Mouse (Mus musculus) kidney, postnatal 4 days (tissue): Measurements from ENCODE around the gene Vmn1r55.
"Not testable (repeated sequence)": the region's sequence is repeated elsewhere in the genome, so short reads cannot be mapped to it uniquely, and the experiment has no call there.

Experiments
- DNase-seq, 2 experiments: peaks; one replicate each; pipeline ENCODE4 v3.0.0; 2021; ENCODE audit warnings: mixed read lengths in 2 of 2

Gene Vmn1r55

DNA sequence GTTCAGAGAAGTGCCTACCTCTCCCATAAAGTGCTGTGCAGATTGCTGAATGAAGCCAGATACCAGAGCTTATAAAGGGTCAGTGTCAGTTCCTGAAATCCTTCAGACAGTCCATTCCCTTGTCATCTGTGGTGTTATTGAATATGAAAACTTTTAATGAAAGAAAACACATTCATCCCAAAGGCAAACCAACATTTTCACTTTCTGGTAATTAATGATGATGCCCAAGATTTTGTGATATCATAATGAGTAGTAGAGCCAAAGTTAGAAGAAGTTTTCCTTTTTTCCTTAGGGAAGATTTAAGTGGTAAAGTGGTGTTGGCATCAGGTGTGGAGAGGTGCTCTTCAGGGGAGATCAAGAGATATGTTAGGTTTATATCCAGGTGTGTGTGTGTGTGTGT is at the start of gene Vmn1r55:
Gene Vmn1r55 (minus strand): TSS at position 101 of the 400 bp plus-strand sequence.
- DNase-seq, result not testable (repeated sequence)

DNA sequence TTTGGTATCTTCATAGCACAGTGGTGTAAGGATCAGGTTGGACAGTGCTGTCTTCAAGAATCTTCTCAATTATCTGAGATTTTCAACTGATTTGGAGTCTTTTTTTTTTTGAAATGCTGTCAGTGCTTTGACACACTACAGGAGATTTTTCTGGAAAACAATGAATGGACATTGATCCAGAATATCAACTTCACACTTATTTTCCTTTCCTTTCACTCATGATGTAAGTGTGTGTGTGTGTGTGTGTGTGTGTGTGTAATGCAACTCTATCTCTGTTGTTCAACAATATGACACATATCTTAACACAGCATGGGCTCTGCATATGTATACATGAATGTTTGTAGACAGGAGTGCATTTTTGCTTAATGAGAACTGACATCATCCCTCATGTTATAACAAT is 47.2 kb upstream of the Vmn1r55 start, which contains the start of gene Vmn1r56:
Gene Vmn1r56 (minus strand): TSS at position 101 of the 400 bp plus-strand sequence.
- not testable (repeated sequence) for DNase-seq

DNA sequence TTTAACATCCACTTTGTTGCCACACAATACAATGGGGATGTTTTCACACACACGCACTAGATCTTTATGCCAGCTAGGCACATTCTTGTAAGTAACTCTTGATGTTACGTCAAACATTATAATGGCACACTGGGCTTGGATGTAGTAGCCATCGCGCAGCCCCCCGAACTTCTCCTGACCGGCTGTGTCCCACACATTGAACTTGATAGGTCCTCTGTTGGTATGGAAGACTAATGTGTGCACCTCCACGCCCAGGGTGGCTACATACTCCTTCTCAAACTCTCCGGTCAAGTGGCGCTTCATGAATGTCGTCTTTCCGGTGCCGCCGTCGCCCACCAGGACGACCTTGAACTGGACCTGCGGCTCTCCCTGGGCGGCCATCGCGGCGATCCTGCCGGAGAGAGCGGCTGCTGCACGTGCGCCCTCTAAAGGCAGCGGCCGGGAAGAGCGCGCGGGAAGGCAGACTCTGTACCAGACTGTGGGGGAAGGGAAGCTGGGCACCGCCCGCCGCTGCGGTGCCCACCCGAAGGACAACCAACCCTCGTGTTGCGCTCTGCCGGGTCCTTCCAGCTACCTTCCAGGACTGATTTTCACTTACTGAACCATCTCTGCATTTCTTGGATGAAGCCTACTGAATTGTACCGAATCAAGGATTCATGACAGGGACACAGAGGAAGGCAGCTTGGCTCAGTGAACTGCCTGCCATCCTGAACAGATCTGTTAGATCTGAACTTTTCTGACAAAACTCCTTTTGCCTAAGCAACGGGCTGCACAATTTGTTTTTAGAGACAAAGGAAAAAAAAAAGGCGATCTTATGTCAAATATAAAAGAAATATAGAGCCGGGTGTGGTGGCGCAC is 23.7 kb downstream of the Vmn1r55 start, which contains the start of gene Rasl2-9:
Gene Rasl2-9 (minus strand): TSS at position 402 of the 858 bp plus-strand sequence.
- DNase-seq, result peak; percentile 85 to 89

DNA sequence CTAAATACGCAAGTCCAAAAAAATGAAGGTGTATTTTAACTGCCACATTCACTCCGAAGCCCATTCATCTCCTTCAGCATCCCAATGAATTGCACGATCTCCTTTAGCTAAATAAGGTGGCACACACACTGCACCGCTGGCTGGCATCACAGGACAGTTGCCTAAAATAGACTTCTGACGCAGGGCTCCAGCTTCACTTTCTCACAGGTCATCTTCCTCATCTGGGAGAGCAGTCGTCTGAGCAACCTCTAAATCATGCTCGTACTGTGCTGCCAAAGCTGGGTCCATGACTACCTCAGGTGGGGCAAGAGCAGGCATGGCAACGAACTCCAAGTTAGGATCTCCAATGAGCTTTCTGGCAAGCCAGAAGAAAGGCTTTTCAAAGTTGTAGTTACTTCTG is 24.4 kb downstream of the Vmn1r55 start:
- no peak for DNase-seq

DNA sequence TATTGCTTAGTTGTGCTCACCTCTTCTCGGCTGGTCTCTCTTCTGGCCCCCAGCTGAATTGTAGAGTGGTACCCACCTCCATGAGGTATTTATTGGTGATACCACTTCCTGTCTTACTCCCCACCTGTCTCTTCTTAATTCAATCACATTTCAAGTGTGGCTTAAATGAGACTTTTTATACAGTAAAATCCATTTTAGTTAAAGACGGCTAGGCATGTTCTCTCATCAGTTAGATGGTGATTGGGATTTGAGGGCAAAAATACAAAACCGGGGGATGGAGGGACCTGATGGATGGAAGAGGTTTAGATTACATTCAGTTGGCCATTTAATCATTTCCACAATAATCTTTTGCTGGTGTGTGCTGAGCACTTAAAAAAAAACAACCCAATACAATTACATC is 32.6 kb downstream of the Vmn1r55 start, which contains the start of gene Rfpl4:
Gene Rfpl4 (minus strand): TSS at position 101 of the 400 bp plus-strand sequence.
- DNase-seq, result no peak

DNA sequence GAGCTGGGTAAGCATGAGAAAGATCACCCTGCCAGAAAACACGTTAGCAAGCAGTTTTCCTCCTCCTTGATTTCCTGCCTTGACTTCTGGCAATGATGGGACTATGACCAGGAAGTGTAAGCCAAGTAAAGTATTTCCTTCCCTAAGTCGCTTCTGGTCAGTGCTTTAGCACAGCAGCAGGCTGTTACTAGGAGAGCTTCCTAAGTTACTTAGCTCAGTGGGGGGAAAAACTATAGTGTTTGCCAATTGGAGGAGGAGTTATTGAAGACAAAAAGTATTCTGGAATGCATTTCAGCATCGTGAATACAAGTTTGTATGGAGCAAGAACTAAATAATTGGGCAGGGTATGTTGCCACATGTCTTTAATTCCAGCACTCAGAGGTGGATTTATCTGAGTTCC is 36.8 kb downstream of the Vmn1r55 start:
- DNase-seq, result no peak

DNA sequence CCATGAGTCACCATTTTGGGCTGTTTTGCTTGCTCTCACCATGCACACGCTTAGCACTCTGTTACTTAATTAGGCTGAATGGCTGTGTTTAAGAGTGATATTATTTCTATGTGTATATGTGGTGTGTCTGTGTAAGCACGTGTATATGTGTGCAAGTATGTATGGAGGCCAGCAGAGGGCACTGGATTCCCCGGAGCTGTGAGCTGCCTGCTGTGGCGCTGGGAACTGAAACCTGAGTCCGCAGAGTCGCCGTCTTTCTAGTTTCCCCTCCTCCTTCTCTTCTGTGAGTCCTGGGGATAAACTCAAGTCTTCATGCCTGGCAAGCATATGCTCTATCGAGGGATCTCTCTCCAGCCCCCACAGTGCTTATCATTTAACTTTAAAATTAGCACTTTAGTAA is 40.2 kb downstream of the Vmn1r55 start:
- no peak for DNase-seq

DNA sequence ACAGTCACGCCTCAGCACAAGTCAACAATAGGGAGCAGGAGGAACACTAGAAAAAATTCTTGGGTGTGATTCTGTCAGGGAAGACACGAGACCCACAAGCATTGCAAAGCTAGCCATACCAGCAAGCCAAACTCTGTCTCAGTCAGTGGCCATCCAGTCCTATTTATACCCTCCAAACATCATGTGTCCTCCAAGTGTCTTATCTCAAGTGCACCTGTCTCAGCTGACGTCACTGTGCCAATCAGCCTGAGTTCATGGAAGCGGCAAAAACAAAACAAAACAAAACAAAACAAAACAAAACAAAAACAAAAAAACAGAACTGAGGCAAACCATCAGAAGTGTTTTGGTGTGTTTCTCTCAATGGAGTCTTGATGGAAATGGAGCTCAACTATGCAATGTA is 41.2 kb downstream of the Vmn1r55 start:
- DNase-seq, result no peak

DNA sequence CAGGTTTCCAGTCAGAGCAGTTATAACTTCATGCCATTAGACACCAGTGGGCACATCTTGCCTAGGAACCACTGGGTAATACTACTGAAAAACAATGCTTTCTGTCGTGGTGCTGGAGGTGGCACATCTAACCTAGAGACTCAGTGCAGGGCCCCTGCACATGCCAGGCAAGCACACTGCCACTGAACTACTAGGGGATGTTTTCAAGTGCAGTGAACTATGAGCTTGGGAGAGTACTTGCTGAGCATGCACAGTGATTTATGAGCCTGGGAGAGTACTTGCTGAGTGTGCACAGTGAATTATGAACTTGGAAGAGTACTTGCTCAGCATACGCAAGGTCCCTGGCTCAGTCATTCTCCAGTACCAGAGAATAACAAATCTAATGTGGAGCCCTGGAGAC is 46.9 kb downstream of the Vmn1r55 start:
- no peak for DNase-seq

DNA sequence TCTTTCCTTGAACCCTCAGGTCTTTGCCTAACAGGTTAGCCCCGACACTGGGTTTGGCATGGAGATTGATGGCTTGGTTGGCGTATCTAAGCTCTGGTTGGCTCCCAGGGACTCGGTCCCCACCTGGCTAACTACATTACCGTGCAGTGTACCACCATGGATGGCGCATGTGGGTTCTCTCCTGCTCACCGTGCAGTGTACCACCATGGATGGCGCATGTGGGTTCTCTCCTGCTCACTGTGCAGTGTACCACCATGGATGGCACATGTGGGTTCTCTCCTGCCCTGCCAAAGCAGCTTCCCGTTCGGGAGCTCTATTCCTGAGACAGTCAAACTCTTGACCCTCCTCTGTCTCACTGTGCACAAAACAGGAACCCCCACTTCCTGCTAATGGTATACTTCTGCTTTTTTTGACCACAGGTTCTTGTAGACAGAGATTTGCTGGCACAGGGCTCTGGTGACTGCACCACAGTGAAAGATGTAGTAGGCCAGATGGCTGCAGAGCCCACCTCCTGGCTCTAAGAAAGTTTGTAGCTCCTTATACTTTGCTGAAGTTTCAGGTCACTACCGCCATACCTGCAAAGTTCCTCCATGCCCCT is 48.3 kb downstream of the Vmn1r55 start:
- DNase-seq, result no peak

DNA sequence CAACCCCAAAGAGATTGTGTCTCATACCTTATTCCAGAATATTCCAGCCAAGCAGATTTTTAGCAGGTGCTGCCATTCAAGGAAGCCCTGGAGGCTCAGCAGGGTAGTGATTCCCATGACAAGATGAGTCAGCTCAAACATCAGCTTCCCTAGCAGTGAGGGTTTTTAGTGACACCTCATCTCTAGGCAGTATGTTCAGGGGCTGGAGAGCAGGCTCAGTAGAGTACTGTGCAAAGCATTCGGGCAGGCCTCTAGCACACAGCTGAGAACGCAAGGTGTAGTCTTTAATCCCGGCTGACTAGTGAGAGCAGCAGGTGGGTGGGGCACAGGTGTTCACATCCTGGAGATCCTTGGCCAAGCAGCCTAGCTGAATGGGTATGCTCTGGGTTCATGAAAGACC is 49.7 kb downstream of the Vmn1r55 start:
- DNase-seq, result no peak

DNA sequence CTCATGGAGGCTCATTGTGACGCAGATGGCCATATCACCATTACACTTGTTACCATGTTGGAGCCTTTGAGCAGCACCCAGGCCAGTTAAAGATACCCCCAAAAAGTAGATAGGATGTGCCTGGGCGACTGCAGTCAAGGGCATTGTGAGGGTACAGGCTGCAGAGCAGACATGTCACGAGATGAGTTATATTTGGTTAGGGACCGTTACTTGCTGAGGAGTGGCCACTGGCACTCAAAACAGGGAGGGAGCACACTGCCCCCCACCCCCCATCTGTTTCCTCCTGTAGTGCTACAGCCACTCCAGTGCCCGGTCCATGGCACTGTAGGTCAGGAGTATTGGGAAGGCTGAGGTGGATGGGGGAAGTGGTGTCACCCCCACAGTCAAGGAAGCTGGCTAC is 50.7 kb downstream of the Vmn1r55 start:
- no peak for DNase-seq

DNA sequence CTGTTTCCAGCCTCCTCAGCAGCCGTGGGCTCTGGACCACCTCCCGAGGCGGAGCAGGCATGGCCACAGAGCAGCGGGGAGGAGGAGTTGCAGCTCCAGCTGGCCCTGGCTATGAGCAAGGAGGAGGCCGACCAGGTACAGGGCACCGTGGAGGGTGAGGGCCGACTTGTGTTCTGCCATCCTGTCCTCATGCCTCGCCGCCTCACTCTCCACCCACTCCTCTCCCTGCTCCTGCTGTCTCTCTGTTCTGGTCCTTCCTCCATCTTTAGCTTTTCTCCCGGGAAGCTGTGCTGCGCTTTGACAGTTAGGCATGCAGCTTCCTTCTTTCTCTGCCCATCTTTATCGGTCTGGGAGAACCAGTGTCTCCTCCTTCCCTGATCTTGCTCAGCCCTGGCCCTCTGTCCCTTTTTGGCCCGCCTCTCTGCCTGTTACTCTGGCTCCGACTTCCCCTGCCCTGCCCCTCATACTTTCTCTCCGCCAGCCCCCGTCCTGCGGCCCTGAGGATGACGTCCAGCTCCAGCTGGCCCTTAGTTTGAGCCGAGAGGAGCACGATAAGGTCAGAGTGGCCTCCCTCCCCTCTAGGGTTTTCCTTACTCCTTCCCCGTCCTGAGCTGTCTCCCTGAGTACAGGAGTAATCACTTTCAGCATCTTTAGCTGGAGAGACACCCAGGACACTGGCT is 56.5 kb downstream of the Vmn1r55 start:
- peak; percentile 28 to 38 for DNase-seq

DNA sequence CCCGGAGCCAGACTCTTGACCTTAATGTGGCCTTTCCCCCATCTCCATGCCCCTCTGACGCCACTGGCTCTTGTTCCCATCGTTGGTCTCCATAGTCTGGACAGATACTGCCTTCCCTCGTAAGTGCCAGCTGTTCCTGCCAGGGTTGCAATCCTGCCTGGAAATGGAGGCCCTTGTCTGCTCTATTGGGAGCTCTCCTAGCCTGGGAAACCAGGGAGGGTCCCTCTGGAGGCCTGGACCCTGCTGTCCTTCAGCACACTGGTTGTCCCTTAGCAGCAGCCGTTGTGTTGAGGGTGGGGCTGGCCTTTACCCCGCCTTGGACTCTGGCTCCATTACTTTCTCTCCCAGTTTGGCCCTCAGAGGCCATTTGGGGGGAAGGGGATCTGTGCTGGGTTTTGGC is 57.1 kb downstream of the Vmn1r55 start:
- DNase-seq, result no peak

DNA sequence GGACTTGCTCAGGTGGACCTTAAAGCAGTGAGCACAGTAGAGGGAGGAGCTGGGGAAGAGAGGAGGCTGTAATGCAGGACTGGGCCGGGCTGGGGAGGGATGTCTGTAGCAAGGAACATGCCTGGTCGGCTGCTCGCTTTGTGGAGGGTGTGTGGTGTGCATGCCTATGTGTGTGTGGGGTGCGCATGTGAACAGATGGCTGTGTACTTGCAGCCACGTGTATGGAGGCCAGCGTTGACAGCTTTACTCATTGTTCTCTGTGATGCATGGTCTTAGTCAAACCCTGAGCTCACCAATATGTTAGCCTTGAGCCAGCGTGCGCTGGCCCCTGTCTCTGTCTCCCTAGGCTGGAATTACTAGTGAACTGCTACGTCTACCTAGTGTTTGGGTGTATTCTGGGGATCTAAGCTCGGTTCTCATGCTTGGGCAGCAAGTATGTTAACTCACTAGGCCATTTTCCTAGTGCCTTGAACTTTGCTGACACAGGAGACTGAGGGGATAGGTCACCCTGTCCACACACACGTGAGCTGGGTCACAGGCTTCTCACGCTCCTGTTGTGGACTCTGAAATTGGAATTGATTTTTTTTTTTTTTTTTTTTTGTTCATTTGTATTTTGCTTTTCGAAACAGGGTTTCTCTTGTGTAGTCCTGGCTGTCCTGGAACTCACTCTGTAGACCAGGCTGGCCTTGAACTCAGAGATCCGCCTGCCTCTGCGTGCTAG is 58.3 kb downstream of the Vmn1r55 start:
- DNase-seq, result no peak

DNA sequence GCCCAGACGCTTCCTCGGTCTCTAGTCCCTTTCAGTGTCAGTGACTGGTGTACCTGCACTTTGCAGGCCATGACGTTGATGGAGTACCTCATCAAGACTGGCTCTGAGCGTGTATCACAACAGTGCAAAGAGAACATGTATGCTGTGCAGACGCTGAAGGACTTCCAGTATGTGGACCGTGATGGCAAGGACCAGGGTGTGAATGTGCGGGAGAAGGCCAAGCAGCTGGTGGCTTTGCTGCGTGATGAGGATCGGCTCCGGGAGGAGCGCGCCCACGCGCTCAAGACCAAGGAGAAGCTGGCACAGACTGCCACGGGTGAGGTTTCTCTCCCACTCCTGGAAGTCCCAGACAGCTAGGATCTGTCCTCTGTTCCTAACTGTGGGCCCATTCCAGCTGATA is 59.6 kb downstream of the Vmn1r55 start:
- no peak for DNase-seq

DNA sequence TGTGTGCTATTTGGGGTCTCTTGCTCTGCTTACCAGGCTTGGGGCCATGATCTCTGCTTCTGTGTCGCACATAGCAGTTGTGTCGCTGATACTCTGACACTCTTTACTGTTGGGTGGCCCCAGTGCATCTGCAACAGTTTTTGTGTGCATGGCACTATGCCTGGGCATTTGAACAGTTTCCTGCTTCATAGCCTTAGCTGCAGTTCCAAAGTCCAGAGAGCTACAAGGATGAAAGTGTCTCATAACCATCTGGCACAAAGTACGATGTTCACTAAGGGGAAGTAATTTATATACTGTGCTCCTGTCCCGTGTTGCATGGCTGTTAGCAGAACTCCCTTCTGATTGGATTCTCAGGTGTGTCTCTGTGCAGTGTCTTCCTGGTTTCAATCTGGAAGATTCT is 61.6 kb downstream of the Vmn1r55 start:
- DNase-seq, result no peak

DNA sequence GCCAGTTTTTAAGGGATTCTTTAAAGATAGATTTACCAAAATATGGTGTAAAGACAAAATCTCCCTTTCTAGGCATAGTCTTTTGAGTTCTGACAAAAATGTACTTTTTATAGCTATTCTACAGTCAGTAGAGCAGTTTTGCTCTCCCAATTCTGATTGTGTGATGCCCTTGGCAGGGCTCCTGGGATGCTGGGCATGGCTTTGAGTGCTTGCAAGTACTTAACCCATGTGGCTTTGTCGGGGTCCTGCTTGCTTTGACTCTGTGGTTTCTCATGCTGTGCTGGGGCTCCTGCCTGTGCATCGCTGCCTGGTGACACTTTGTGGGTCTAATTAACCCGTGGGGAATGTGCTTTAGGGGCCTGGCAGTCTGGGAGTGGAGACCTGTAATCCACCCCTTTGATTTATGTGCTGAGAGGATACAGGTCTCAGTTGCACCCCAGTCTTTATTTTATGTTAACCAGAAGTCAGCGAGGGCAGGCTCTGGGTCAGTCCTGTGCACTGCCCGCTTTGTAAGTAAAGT is 62.5 kb downstream of the Vmn1r55 start:
- peak; percentile 21 to 24 for DNase-seq

DNA sequence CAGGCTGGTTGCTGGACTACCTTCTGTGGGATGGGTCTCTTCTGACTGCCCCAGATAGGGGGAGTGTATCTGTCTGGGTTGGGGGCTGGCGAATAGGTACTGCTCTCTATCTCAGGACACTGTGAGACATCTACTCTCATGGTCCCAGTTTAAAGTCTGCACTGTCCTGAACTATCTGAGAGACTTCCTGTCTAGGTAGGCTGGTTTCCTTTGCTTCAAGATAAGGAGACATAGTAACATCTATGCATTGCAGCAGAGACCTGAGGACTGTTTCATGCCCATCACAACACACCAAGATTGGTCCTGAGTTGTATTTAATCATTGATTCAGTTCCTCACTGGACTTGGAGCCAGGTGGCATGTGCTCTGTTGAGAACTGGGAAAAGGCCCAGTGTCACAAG is 64.0 kb downstream of the Vmn1r55 start:
- DNase-seq, result no peak

DNA sequence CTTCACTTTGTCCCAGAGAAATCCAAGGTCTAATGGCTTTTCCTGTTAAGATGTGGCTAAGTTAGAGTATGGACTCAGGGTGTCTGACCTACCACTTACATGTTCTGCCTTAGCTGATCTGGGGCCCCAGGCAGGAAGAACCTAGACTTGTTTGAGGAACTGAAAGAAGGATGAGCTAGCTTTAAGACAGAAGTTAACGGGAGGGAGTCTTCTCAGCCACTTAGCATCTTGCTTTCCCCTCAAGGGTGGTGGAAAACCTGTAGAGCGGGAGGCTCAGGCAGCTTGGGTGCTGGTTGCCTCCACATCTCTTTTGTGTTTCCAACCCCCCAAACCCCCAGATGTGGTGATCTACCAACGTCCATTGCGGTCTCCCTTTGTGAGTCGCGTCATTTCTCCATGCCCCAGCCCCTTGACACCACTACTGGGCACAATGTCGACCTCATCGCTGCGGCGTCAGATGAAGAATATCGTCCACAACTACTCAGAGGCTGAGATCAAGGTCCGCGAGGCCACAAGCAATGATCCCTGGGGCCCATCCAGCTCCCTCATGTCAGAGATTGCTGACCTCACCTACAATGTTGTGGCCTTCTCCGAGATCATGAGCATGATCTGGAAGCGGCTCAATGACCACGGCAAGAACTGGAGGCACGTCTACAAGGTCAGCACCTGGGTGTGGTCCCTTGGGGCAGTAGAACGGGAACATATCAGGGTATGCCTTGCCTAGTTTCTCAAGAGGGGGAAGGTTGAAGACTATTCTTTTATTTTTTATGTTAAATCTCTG is 66.0 kb downstream of the Vmn1r55 start:
- no peak for DNase-seq

DNA sequence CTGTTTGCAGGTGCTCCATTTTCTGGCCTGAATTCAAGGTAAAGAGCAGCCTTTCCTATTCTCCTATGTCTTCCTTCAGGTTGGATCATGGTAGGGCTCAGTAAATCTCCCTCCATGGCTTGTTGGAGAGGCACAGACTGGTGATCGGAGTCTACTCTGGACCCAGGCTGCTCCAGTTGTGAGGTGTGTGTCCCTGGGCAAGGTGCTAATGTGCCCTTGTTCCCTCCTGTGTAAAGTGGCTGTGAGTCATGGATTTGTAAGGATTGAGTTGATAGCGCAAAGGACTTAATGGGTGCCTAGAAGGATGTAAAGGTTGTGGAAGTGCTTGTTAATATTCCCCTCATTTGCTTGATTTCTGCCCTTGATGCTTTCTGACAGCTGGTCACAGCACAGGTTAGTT is 67.5 kb downstream of the Vmn1r55 start:
- DNase-seq, result no peak

DNA sequence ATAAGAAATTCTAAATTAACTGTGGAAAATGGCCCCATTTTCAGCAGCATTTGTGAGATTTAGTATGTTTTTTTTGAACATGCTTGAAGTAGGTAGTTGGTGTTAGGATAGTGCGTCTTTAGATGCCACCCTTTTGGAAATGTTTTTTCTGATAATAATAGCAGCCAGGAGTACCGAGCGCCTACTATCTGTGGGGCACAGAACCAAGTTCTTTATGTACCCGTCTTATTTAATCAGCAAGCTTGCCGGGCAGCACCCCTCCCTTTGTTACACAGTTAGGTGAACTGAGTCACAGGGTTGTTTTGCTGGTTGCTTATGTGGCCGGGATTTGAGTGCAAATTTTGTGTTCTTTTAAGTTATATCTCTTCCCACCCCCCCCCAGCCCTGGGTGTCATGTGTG is 68.2 kb downstream of the Vmn1r55 start:
- no peak for DNase-seq
